Comparison of ENCODE assay signal across 19 mouse cellular contexts in the genomic region with DNA sequence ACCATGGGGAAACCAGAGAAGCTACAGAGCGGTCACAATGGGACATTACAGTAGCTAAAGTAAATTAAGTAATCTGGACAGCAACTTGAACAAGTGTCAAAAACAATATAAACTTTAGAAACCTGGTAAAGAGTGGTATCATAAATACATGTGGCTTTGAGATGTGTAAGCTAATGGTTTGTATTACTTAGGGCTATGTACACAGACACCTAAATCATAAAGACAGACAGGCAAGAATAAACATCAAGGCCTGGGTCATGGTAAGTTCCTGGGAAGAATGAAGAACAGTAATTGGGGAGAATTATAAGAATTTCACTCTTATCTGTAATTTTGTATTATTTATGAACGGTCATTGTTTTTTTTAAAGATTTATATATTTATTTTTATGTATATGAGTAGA. TPM values are rescaled to one million over a fixed set of nuclear protein-coding genes. Genes with fewer than 3 reads are reported as not detected.
DNase-seq lines count a peak whose midpoint lies in the region; ATAC-seq and TF ChIP-seq lines count a peak whose summit lies in the region.
"Had no signal": no experiment of that assay in that cellular context is flagged by ENCODE, and none has a peak within 500 bp of the region (broad histone marks: within the 10 kb centered on the region; RNA-seq: fewer than 3 reads in every experiment).

No protein-coding gene starts in this region.

- no peaks in the 10 kb centered on the region for H3K27me3 ChIP-seq in kidney, embryonic 16.5 days (ENCODE audit: insufficient read depth, low read length)
- no peaks in the 10 kb centered on the region for H3K27me3 ChIP-seq in kidney, postnatal 0 days (ENCODE audit: insufficient read depth, low read length)
- H3K27me3 ChIP-seq: CH12.LX, Patski had no signal

- ATAC-seq in kidney, embryonic 16.5 days (ENCODE audit: low FRiP score, low TSS enrichment), result peak; percentile 51; the same call in 1 of the 2 replicates
- ATAC-seq in kidney, postnatal 0 days (replicated peaks; ENCODE audit: low FRiP score, low read depth), result no peak
- ATAC-seq: activated CD4-positive, CD25-positive, alpha-beta regulatory T cell, adult 4 months; CD4-positive, CD25-positive, alpha-beta regulatory T cell, adult 4 months; Patski had no signal

- H3K4me1 ChIP-seq in kidney, embryonic 16.5 days (ENCODE audit: insufficient read depth, low read length), result no peaks in the 10 kb centered on the region
- H3K4me1 ChIP-seq in kidney, postnatal 0 days (replicated peaks; ENCODE audit: insufficient read depth, low read length), result no peaks in the 10 kb centered on the region

- no peak overlapping the region for H3K4me2 ChIP-seq in kidney, embryonic 16.5 days (replicated peaks; ENCODE audit: low read depth, low read length)
- no peak overlapping the region for H3K4me2 ChIP-seq in kidney, postnatal 0 days (ENCODE audit: low read length)

- H3K36me3 ChIP-seq in kidney, embryonic 16.5 days (ENCODE audit: insufficient read depth, low read length), result peaks cover 3% of the 10 kb centered on the region
- H3K36me3 ChIP-seq in kidney, postnatal 0 days (ENCODE audit: insufficient read depth, low read length), result peaks cover 5% of the 10 kb centered on the region; the same call in 1 of the 2 replicates

- no peak for DNase-seq in kidney, postnatal 4 days
- peak; percentile 66 for DNase-seq in kidney, postnatal 0 days (ENCODE audit: low spot score)
- no peak for DNase-seq in kidney, postnatal 36 days
- DNase-seq: adrenal gland, adult 2 months; adrenal gland, adult 8-10 months; adrenal gland, postnatal 10 days; adrenal gland, postnatal 14 days; adrenal gland, postnatal 25 days; adrenal gland, postnatal 36 days; B cell, adult 2 months; cerebellum, adult 11 months; cerebellum, adult 11-12 months; cerebellum, adult 18-20 months had no signal

- no peak overlapping the region for H3K4me3 ChIP-seq in kidney, embryonic 16.5 days (ENCODE audit: low read length)
- H3K4me3 ChIP-seq in kidney, postnatal 0 days (replicated peaks; ENCODE audit: low read depth, low read length), result no peak overlapping the region

- WGBS in kidney, embryonic 16.5 days, result 78% methylated on average over 2 of the region's 2 CpGs
- WGBS in kidney, postnatal 0 days, result 70% methylated on average over 2 of the region's 2 CpGs

- no peak overlapping the region for H3K9ac ChIP-seq in kidney, embryonic 16.5 days (replicated peaks; ENCODE audit: low read length)
- no peak overlapping the region for H3K9ac ChIP-seq in kidney, postnatal 0 days (ENCODE audit: low read depth, low read length)

- no peaks in the 10 kb centered on the region for H3K9me3 ChIP-seq in kidney, embryonic 16.5 days (ENCODE audit: low read length)
- H3K9me3 ChIP-seq in kidney, postnatal 0 days (replicated peaks; ENCODE audit: low read length), result no peaks in the 10 kb centered on the region
- H3K9me3 ChIP-seq: G1E had no signal

- no peak overlapping the region for H3K27ac ChIP-seq in kidney, embryonic 16.5 days (ENCODE audit: low read length)
- no peak overlapping the region for H3K27ac ChIP-seq in kidney, postnatal 0 days

- no peak for TF ChIP-seq CTCF in kidney, postnatal 0 days (IDR thresholded peaks at IDR 0.05; ENCODE audit: low read depth)

RNA-seq across cellular contexts. Expression of a gene that starts 21.5 kb away (rescaled TPM):
- 21.2 and 25.7 TPM in 2 replicates for polyA plus RNA-seq in kidney, embryonic 16.5 days (2015; fragmentation: Nextera tagmentation; extraction: Ambion mirVana)
- 20.8 and 21.5 TPM in 2 replicates for polyA plus RNA-seq in kidney, postnatal 0 days (2015; fragmentation: Nextera tagmentation; extraction: Ambion mirVana)
